Mouse (Mus musculus) neural tube, embryonic 10.5 days (tissue): ENCODE data around the gene Unc50.

Experiments used
- DNase-seq: peaks from one replicate; pipeline ENCODE4 v3.0.0-alpha.2; 2017; ENCODE audit warnings: low spot score; ENCODE audit errors: extremely low spot score

Gene Unc50

GRCm38 (mm10) chr1:37442848-37443835 lies 13.2 kb downstream of the Unc50 start:
- no peak for DNase-seq

- DNase-seq: peak; percentile 17
These were observed 18.6 kb downstream of the Unc50 start for GRCm38 (mm10) chr1:37448361-37449095.

- DNase-seq: no peak
These were observed 21.3 kb downstream of the Unc50 start for GRCm38 (mm10) chr1:37451270-37451669.

GRCm38 (mm10) chr1:37457546-37457945 lies 27.6 kb downstream of the Unc50 start:
- no peak for DNase-seq

GRCm38 (mm10) chr1:37464878-37465452 lies 35.0 kb downstream of the Unc50 start:
- no peak for DNase-seq

- DNase-seq: no peak
These were observed 36.5 kb downstream of the Unc50 start for GRCm38 (mm10) chr1:37466322-37466995.

- no peak for DNase-seq
These were observed 37.9 kb downstream of the Unc50 start for GRCm38 (mm10) chr1:37467806-37468205.

GRCm38 (mm10) chr1:37469007-37469406 lies 39.1 kb downstream of the Unc50 start:
- DNase-seq: no peak

- no peak for DNase-seq
These were observed 41.5 kb downstream of the Unc50 start for GRCm38 (mm10) chr1:37471179-37472148.

- no peak for DNase-seq
These were observed 43.3 kb downstream of the Unc50 start for GRCm38 (mm10) chr1:37473251-37473650.

GRCm38 (mm10) chr1:37474046-37474445 lies 44.1 kb downstream of the Unc50 start:
- DNase-seq: no peak

GRCm38 (mm10) chr1:37474634-37475190 lies 44.8 kb downstream of the Unc50 start:
- DNase-seq: no peak

GRCm38 (mm10) chr1:37475312-37475711 lies 45.4 kb downstream of the Unc50 start:
- no peak for DNase-seq

- DNase-seq: no peak
These were observed 47.3 kb downstream of the Unc50 start for GRCm38 (mm10) chr1:37477250-37477649.

- no peak for DNase-seq
These were observed 48.0 kb downstream of the Unc50 start for GRCm38 (mm10) chr1:37477928-37478327.

- DNase-seq: no peak
These were observed 48.5 kb downstream of the Unc50 start for GRCm38 (mm10) chr1:37478416-37478815.

GRCm38 (mm10) chr1:37479074-37479473 lies 49.1 kb downstream of the Unc50 start:
- no peak for DNase-seq

- DNase-seq: no peak
These were observed 49.8 kb downstream of the Unc50 start for GRCm38 (mm10) chr1:37479759-37480158.

GRCm38 (mm10) chr1:37480731-37481130 lies 50.8 kb downstream of the Unc50 start:
- DNase-seq: no peak

GRCm38 (mm10) chr1:37481331-37481730 lies 51.4 kb downstream of the Unc50 start:
- no peak for DNase-seq
